In genomic region chr12:74093110-74093509, GRCm38 (mm10) we compare ENCODE assay signal across 11 mouse cellular contexts.
"Had no signal": no experiment of that assay in that cellular context is flagged by ENCODE, and none has a peak within 500 bp of the region (broad histone marks: within the 10 kb centered on the region; RNA-seq: fewer than 3 reads in every experiment).

No protein-coding gene starts in this region.

- H3K4me3 ChIP-seq: layer of hippocampus, adult 2 months; limb, embryonic 13.5 days; neural tube, embryonic 12.5 days had no signal

- H3K4me1 ChIP-seq: limb, embryonic 13.5 days; neural tube, embryonic 12.5 days had no signal

- H3K27me3 ChIP-seq: limb, embryonic 13.5 days; neural tube, embryonic 12.5 days had no signal

- H3K27ac ChIP-seq: layer of hippocampus, adult 2 months; limb, embryonic 13.5 days; liver, embryonic 14.5 days; neural tube, embryonic 12.5 days had no signal

- H3K9me3 ChIP-seq: limb, embryonic 13.5 days; neural tube, embryonic 12.5 days had no signal

- H3K36me3 ChIP-seq: limb, embryonic 13.5 days; neural tube, embryonic 12.5 days had no signal

- DNase-seq: kidney, adult 18-20 months; kidney, postnatal 10 days; kidney, postnatal 4 days; left cerebral cortex, postnatal 4 days; lung, adult 18-20 months; midbrain, embryonic 14.5 days; thymus, postnatal 36 days had no signal

- H3K4me2 ChIP-seq: limb, embryonic 13.5 days; neural tube, embryonic 12.5 days had no signal

- H3K9ac ChIP-seq: limb, embryonic 13.5 days; liver, embryonic 14.5 days; neural tube, embryonic 12.5 days had no signal
